Mouse (Mus musculus): ENCODE measurements around the gene Zfp536.

DNA sequence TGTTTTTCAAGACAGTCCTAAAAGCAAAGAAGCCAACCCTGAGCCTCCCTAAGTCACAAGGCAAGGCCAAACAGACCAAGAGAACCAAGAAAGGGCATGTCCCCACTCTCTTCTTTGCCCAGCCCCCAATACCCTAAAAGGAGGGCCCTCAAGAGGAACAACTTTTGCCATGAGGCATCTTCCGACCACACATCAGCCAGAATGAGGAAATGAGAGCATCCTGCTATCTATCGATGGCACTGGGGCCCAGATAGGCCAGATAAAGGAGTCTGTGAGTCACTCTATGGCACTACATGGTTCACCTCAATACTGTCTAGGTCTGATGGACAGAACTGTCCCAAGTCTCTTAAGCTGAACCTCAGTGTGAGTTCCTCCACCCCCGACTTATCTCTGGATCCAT lies 335.6 kb downstream of the Zfp536 start:
- TF ChIP-seq CTCF (IDR thresholded peaks at IDR 0.05; ENCODE audit: control insufficient read depth, insufficient read depth, insufficient read length) = no peak
- no peak for TF ChIP-seq MYOG (IDR thresholded peaks at IDR 0.05; ENCODE audit: control insufficient read depth, extremely low read depth, insufficient read length)
- TF ChIP-seq USF1 (IDR thresholded peaks at IDR 0.05; ENCODE audit: low read depth) = no peak
- no peak for TF ChIP-seq MAX (IDR thresholded peaks at IDR 0.05)
- TF ChIP-seq FOSL1 (IDR thresholded peaks at IDR 0.05; ENCODE audit: insufficient read depth, low read length, poor library complexity, severe bottlenecking) = no peak

All from C2C12 (cell line).